Mouse (Mus musculus): ENCODE results near the gene Sprr2d.

Sprr2d gene

DNA sequence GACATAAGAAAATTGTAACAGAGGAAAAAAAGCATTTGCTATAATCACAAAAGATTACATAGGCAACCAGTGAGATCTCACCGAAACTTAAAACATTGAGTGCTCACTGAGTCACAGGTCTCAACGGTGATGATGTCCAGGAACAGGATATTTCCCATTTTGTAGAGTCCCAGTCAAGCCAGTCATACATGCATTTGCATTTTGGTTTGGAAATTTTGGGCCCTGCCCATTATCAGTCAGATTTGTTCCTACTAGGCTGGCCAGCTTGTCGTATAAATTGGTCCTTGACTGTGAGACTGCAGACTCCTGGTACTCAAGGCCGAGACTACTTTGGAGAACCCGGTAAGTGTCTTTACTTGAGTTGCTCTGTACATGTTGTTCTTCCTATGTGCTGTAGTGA, at the start of gene Sprr2d:
Gene Sprr2d (plus strand): TSS at position 301 of the 400 bp plus-strand sequence.
- in situ Hi-C loops (cut with MboI; ENCODE audit: low pct_unique_long_range_greater_than_20kb in 1 of 2, low sequenced_read_pairs in 2 of 2, unreplicated experiment in 1 of 2) = no loop called here

DNA sequence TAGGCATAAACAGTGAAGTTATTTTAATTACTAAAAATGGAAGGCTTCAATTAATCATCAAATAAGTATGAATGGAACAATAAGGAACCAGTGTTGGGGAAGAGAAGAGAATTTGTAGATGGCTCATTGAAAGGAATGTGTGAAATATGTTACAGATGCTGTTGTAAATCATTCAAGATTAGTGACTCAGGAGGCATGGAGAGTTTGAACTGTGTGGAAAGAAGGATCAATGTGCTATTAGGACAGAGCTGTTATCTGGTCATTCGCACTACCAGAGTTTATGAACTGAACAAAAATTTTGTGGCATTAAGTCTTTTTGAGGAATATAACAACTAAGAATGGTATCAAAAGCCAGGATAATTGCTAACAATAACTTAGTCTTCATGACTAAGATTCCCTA, 31.5 kb upstream of the Sprr2d start:
- in situ Hi-C loops (cut with MboI; ENCODE audit: low pct_unique_long_range_greater_than_20kb in 1 of 2, low sequenced_read_pairs in 2 of 2, unreplicated experiment in 1 of 2) = no loop called here

DNA sequence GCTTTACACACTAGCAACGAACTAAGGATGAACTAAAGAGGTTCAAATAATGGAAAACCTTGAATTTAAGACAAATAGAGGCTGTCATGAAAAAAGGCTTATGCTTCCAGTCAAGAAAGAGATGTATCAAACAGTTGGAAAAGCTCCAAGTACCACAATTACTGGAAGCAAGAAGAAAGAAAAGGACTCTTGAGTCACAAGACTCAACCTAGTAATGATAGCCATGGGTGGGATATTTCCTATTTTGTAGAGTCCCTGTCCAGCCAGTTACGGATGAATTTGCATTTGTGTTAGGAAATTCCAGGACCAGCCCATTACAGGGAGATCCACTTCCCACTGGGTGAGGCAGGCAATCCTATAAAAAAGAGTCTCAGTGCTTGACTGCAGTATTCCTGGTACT, 22.6 kb upstream of the Sprr2d start, which contains the start of gene Sprr2b:
Gene Sprr2b (plus strand): TSS at position 301 of the 400 bp plus-strand sequence.
- in situ Hi-C loops (cut with MboI; ENCODE audit: low pct_unique_long_range_greater_than_20kb in 1 of 2, low sequenced_read_pairs in 2 of 2, unreplicated experiment in 1 of 2) = no loop called here

DNA sequence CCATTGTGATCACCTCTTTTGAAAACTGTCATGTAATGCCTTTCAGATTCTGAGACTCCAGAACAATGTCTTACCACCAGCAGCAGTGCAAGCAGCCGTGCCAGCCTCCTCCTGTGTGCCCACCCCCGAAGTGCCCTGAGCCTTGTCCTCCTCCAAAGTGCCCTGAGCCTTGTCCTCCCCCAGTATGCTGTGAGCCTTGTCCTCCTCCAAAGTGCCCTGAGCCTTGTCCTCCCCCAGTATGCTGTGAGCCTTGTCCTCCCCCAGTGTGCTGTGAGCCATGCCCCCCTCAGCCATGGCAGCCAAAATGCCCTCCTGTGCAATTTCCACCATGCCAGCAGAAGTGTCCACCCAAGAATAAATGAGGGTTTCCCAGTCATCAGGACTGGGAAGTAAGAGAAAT, 21.6 kb upstream of the Sprr2d start:
- in situ Hi-C loops (cut with MboI; ENCODE audit: low pct_unique_long_range_greater_than_20kb in 1 of 2, low sequenced_read_pairs in 2 of 2, unreplicated experiment in 1 of 2) = no loop called here

GRCm38 (mm10) chr3:92336278-92336677, 2.7 kb upstream of the Sprr2d start:
- in situ Hi-C loops (cut with MboI; ENCODE audit: low pct_unique_long_range_greater_than_20kb in 1 of 2, low sequenced_read_pairs in 2 of 2, unreplicated experiment in 1 of 2) = no loop called here

- in situ Hi-C loops (cut with MboI; ENCODE audit: low pct_unique_long_range_greater_than_20kb in 1 of 2, low sequenced_read_pairs in 2 of 2, unreplicated experiment in 1 of 2) = no loop called here
These were observed 12.9 kb downstream of the Sprr2d start, which contains the start of gene Sprr2e for GRCm38 (mm10) chr3:92351843-92352242. Sprr2e (plus strand) TSS chr3:92352143.

GRCm38 (mm10) chr3:92361619-92362018, 22.7 kb downstream of the Sprr2d start:
- in situ Hi-C loops (cut with MboI; ENCODE audit: low pct_unique_long_range_greater_than_20kb in 1 of 2, low sequenced_read_pairs in 2 of 2, unreplicated experiment in 1 of 2) = no loop called here

DNA sequence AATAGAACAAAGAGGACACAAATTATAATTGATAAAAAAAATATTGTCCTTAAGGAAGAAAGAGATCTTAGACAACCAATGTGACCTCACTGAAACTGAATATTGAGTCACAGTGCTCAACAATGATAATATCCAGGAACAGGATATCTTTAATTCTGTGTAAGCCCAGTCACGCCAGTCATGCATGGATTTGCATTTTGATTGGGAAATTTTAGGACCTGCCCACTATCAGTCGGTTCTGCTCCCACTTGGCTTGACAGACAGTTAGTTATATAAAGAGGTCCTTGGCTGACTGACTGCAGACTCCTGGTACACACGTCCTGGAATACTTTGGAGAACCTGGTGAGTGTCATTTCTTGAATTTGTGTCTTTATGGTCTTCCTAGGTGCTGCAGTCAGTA, 25.9 kb downstream of the Sprr2d start, which contains the start of gene Sprr2f:
Gene Sprr2f (plus strand): TSS at position 301 of the 400 bp plus-strand sequence.
- in situ Hi-C loops (cut with MboI; ENCODE audit: low pct_unique_long_range_greater_than_20kb in 1 of 2, low sequenced_read_pairs in 2 of 2, unreplicated experiment in 1 of 2) = no loop called here

DNA sequence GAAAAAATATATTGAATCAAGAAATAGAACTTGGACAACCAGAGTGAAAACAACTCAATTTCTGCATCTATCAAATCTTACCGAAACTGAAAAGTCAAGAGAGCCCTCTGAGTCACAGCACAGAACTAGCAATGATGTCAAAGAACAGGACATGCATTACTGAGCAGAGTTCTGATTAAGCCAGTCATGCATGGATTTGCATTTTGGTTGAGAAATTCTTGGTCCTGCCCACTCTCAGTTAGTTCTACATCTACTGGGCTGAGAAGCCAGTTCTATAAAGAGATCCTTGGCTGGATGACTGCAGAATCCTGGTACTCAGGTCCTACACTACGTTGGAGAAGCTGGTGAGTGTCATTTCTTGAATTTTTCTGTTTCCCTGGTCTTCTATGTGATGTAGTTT, 34.7 kb downstream of the Sprr2d start:
- in situ Hi-C loops (cut with MboI; ENCODE audit: low pct_unique_long_range_greater_than_20kb in 1 of 2, low sequenced_read_pairs in 2 of 2, unreplicated experiment in 1 of 2) = no loop called here

DNA sequence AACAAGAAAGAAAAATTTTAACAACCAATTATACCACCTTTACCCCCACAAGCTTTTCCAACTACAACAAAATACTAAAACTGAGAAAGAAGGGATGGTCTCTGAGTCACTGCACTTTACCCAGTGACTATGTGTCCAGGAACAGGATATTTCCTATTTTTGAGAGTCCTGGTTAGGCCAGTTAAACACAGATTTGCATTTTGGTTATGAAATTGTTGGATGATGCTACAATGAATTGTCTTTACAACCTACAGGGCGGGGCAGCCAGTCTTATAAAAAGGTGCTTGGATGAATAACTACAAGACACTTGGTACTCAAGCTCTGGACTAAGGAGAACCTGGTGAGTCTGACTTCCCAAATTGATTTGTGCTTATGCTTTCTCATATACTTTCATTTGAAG, 46.4 kb downstream of the Sprr2d start, which contains the start of gene Sprr2h:
Gene Sprr2h (plus strand): TSS at position 301 of the 400 bp plus-strand sequence.
- in situ Hi-C loops (cut with MboI; ENCODE audit: low pct_unique_long_range_greater_than_20kb in 1 of 2, low sequenced_read_pairs in 2 of 2, unreplicated experiment in 1 of 2) = no loop called here
